In the genomic region with DNA sequence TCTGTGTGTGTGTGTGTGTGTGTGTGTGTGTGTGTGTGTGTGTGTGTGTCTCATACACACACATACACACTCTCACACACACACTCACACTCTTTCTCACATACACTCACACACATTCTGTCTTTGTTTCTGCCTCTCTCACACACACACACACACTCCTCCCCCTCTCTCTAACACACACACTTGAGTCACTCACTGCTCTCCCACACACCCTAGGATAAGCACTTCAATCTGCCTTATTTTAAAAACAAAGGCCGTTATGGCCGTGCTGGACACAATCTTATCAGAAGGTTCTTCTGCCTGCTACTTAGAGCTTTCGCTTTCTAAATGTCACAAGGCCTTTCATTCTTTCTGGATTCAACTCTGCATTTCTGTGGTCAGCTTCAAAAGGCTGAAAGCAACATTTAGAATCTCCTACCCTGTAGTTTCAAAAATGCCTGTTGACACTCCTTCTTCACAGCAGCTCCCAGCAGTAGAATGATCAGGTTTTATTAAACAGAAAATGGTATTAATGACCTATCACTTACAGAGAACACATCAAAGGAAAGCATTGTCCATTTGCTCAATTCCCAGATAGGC, we compare ENCODE assay signal across 13 mouse cellular contexts.
DNase-seq lines count a peak whose midpoint lies in the region; ATAC-seq and TF ChIP-seq lines count a peak whose summit lies in the region.
"Had no signal": no experiment of that assay in that cellular context is flagged by ENCODE, and none has a peak within 500 bp of the region (broad histone marks: within the 10 kb centered on the region; RNA-seq: fewer than 3 reads in every experiment).

No protein-coding gene starts in this region.

- no peaks in the 10 kb centered on the region for H3K27me3 ChIP-seq in heart, postnatal 0 days (ENCODE audit: control insufficient read depth, insufficient read depth, low read length)
- no peaks in the 10 kb centered on the region for H3K27me3 ChIP-seq in forebrain, embryonic 10.5 days (ENCODE audit: poor library complexity, severe bottlenecking)

- H3K36me3 ChIP-seq in heart, postnatal 0 days (replicated peaks; ENCODE audit: control insufficient read depth, insufficient read depth, low read length), result peaks cover 33% of the 10 kb centered on the region
- H3K36me3 ChIP-seq in forebrain, embryonic 10.5 days (replicated peaks), result peaks cover 69% of the 10 kb centered on the region

- TF ChIP-seq CTCF in layer of hippocampus, adult 2 months (conservative IDR thresholded peaks at IDR 0.05), result no peak
- no peak for TF ChIP-seq CTCF in heart, postnatal 0 days (IDR thresholded peaks at IDR 0.05; ENCODE audit: low read depth)

- no peaks in the 10 kb centered on the region for H3K9me3 ChIP-seq in heart, postnatal 0 days (replicated peaks; ENCODE audit: control insufficient read depth, low read length)
- H3K9me3 ChIP-seq in forebrain, embryonic 10.5 days, result no peaks in the 10 kb centered on the region
- H3K9me3 ChIP-seq: midbrain, embryonic 10.5 days had no signal

- H3K27ac ChIP-seq in layer of hippocampus, adult 2 months, result peak overlapping the region; percentile 29
- H3K27ac ChIP-seq in heart, postnatal 0 days (ENCODE audit: low read depth), result peak overlapping the region; percentile 57
- no peak overlapping the region for H3K27ac ChIP-seq in forebrain, embryonic 10.5 days
- H3K27ac ChIP-seq: liver, embryonic 14.5 days; midbrain, embryonic 10.5 days; stomach, postnatal 0 days had no signal

- peaks cover 4% of the 10 kb centered on the region; the same call in 1 of the 2 replicates for H3K4me1 ChIP-seq in heart, postnatal 0 days (ENCODE audit: control insufficient read depth, insufficient read depth)
- no peaks in the 10 kb centered on the region for H3K4me1 ChIP-seq in forebrain, embryonic 10.5 days

- DNase-seq in layer of hippocampus, adult 2 months (ENCODE audit: low spot score in 2 of 2), result no peak
- no peak for DNase-seq in layer of hippocampus, postnatal 14 days (ENCODE audit: low spot score in 2 of 2)
- peak; percentile 83 for DNase-seq in Muller cell, postnatal 12 days (ENCODE audit: inconsistent ontology term)
- DNase-seq in brain, adult 2 months (ENCODE audit: low read depth, low spot score), result peak; percentile 79
- DNase-seq in heart, postnatal 0 days (ENCODE audit: low spot score), result peak; percentile 45
- DNase-seq in forebrain, embryonic 10.5 days (ENCODE audit: extremely low spot score, low spot score), result no peak
- DNase-seq: cerebellum, adult 9-11 months; kidney, adult 9 months had no signal

- WGBS in heart, postnatal 0 days, result 9% methylated on average over 3 of the region's 3 CpGs
- 89% methylated on average over 3 of the region's 3 CpGs for WGBS in forebrain, embryonic 10.5 days

- peak; percentile 50; the same call in 1 of the 2 replicates for ATAC-seq in heart, postnatal 0 days (ENCODE audit: insufficient read depth, low read depth)
- no peak for ATAC-seq in inflammation-experienced regulatory T-cells, adult 6 months
- ATAC-seq: hindbrain, embryonic 16.5 days had no signal

- TF ChIP-seq EP300 in heart, postnatal 0 days (IDR thresholded peaks at IDR 0.05; ENCODE audit: low read depth), result no peak

- no peak overlapping the region for H3K4me2 ChIP-seq in heart, postnatal 0 days (ENCODE audit: low read depth, low read length)

- 0 out of 2 replicates have a peak overlapping the region, but pooled peaks have one; percentile 20 for H3K9ac ChIP-seq in heart, postnatal 0 days (replicated peaks; ENCODE audit: low read depth, low read length)
- H3K9ac ChIP-seq: liver, embryonic 14.5 days had no signal

- no peak overlapping the region for H3K4me3 ChIP-seq in layer of hippocampus, adult 2 months
- H3K4me3 ChIP-seq in heart, postnatal 0 days (ENCODE audit: low read depth, low read length), result no peak overlapping the region
- H3K4me3 ChIP-seq in forebrain, embryonic 10.5 days, result no peak overlapping the region
- H3K4me3 ChIP-seq: midbrain, embryonic 10.5 days had no signal

Comparison
In these comparisons a context has a peak if more than half of its experiments do, and no peak if none do; other contexts are left out.
1. DNase-seq: peak in Muller cell, postnatal 12 days (single experiment), brain, adult 2 months (single experiment) and heart, postnatal 0 days (single experiment); none in layer of hippocampus, adult 2 months (0 of 2), layer of hippocampus, postnatal 14 days (0 of 2) and forebrain, embryonic 10.5 days (single experiment).